Mouse (Mus musculus) midbrain, embryonic 14.5 days (tissue): Measurements from ENCODE around the gene Suclg2. TPM values are rescaled to one million over a fixed set of nuclear protein-coding genes. Genes with fewer than 3 reads are reported as not detected.

Experiments used
- ATAC-seq: fragments of 200-750 bp; cut with Nextera tagmentation; 2 replicates; pipeline ENCODE4 v1.8.0; 2017; ENCODE audit warnings: moderate number of reproducible peaks, moderate library complexity; ENCODE audit not compliant: low FRiP score, low TSS enrichment
- DNase-seq: peaks from one replicate; pipeline ENCODE4 v3.0.0-alpha.2; 2015
- H3K27ac ChIP-seq: fragments of 300-500 bp; sonication (generic); replicated peaks from 2 replicates; pipeline ENCODE4 v1.5.1; 2014; ENCODE audit warnings: mild to moderate bottlenecking, low read depth, low read length, moderate library complexity
- H3K27me3 ChIP-seq: fragments of 300-500 bp; sonication (generic); 2 replicates; pipeline ENCODE4 v1.6.1; 2014; ENCODE audit warnings: low read length, control low read depth, mixed read lengths; ENCODE audit not compliant: control insufficient read depth, insufficient read depth
- H3K36me3 ChIP-seq: fragments of 300-500 bp; sonication (generic); 2 replicates; pipeline ENCODE4 v1.6.1; 2014; ENCODE audit warnings: low read length, control low read depth; ENCODE audit not compliant: control insufficient read depth, insufficient read depth
- H3K4me1 ChIP-seq: fragments of 300-500 bp; sonication (generic); 2 replicates; pipeline ENCODE4 v1.6.1; 2014; ENCODE audit warnings: mild to moderate bottlenecking, antibody characterized with exemption, low read length, control low read depth; ENCODE audit not compliant: control insufficient read depth, insufficient read depth
- H3K4me2 ChIP-seq: fragments of 300-500 bp; sonication (generic); 2 replicates; pipeline ENCODE4 v1.6.1; 2014; ENCODE audit warnings: mild to moderate bottlenecking, low read length, moderate library complexity
- H3K4me3 ChIP-seq: fragments of 300-500 bp; sonication (generic); replicated peaks from 2 replicates; pipeline ENCODE4 v1.5.1; 2014; ENCODE audit warnings: low read depth, low read length
- H3K9ac ChIP-seq: fragments of 300-500 bp; sonication (generic); replicated peaks from 2 replicates; pipeline ENCODE4 v1.6.1; 2014; ENCODE audit warnings: mild to moderate bottlenecking, low read length, moderate library complexity
- H3K9me3 ChIP-seq: fragments of 300-500 bp; sonication (generic); 2 replicates; pipeline ENCODE4 v1.6.1; 2016; ENCODE audit warnings: low read length, control low read depth, mixed read lengths; ENCODE audit not compliant: control insufficient read depth
- WGBS: fragments of 180-500 bp; shearing (Covaris S2); extraction: QIAGEN DNeasy Blood & Tissue Kit; methylation state at CpG from one replicate; pipeline ENCODE4 v1.1.7; 2014; 5-methylcytosine and 5-hydroxymethylcytosine counted together
- polyA plus RNA-seq: library from polyadenylated mRNA; unstranded; fragments of >200 nt; fragmentation: Nextera tagmentation; extraction: Ambion mirVana; gene quantifications from 2 replicates; pipeline ENCODE4 v1.2.1, GENCODE M21; 2014

Suclg2 gene
- polyA plus RNA-seq, 1 experiment from 2014 or later, result 15.8 TPM

DNA sequence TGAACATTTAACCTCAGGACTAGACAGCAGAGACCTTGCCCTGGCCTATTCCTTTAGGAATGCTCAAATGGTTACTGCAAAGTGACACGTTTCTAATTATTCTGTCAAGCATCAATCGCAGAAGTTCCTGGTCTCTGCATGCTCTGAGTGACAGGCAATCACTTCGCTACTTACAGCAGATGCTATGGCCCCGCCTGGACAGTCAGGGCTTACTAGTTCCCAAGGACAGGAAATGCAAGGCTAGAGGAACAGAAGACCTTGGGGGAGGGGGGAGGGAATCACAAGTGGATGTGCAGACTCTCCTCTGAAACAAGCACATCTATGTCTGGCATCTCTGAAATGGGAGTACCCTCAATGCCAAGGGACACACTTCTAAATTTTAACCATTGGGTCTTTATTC, 167.6 kb downstream of the Suclg2 start:
- no peaks in the 10 kb centered on the region for H3K9me3 ChIP-seq
- H3K9ac ChIP-seq, result no peak overlapping the region
- H3K4me1 ChIP-seq, result peaks cover 10% of the 10 kb centered on the region
- DNase-seq (no peak), ATAC-seq (no peak)
- H3K4me2 ChIP-seq, result no peak overlapping the region
- H3K36me3 ChIP-seq, result no peaks in the 10 kb centered on the region
- no peak overlapping the region for H3K4me3 ChIP-seq
- H3K27ac ChIP-seq, result no peak overlapping the region
- 59% methylated on average over 4 of the region's 4 CpGs for WGBS
- peaks cover 13% of the 10 kb centered on the region; the same call in 1 of the 2 replicates for H3K27me3 ChIP-seq

DNA sequence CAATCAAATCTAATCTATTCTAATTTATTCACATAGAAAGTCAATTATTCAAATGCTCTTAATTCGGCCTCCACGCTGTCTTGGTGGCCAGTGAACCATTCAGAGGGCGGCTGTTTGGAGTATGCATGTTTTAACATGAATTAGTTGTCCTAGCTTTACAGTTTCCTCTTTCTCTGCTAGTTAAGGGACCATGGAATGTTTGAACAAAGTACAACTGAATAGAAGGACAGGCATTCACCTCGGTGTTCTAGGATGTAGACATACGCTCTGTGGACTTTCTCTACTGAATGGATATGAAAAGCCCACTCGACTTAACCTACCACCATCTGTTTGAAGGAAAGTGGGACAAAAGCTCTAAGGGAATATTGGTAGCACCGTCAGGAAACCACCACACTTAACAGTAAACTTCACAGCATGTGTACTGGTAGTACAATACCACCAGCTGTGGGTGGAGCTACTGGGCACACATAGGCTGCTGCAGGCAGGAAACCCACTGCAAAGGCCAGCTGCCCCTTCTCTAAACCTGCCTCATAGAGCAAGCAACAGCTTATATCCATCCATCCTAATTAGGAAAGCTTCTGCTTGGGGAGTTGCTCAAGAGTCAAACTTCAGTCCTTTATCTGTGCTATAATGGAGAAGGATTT, 172.3 kb downstream of the Suclg2 start:
- Histone ChIP-seq H3K4me3 (no peak overlapping the region), H3K27ac (no peak overlapping the region), H3K9ac (no peak overlapping the region), H3K36me3 (no peaks in the 10 kb centered on the region), H3K4me2 (no peak overlapping the region), H3K4me1 (peaks cover 10% of the 10 kb centered on the region), H3K9me3 (no peaks in the 10 kb centered on the region), H3K27me3 (peaks cover 7% of the 10 kb centered on the region; the same call in 1 of the 2 replicates)
- DNase-seq, result peak; percentile 31
- WGBS, result 35% methylated on average over 7 of the region's 7 CpGs
- 0 out of 2 replicates have a peak, but pooled peaks have one; percentile 40 for ATAC-seq

DNA sequence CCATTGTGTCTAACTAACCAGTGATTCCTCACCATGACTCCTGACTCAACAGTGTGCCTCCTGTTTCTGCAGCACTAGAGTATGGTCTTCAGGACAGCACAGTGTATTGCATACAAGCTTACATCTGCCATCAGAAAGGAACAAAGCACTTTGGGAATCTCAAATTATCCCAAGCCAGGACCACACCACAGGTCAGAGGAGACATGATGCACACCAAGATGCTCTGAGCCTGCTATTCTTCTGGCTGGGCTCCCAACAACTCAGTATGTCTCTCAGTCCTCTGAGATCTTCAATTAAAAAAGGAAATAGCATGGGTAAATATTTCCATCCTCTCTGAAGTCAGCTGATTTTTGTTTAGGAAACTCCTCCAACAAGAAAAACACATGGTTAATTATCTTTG, 172.9 kb downstream of the Suclg2 start:
- no peak overlapping the region for H3K9ac ChIP-seq
- H3K27ac ChIP-seq, result no peak overlapping the region
- no peak for DNase-seq
- H3K4me1 ChIP-seq, result peaks cover 6% of the 10 kb centered on the region
- peaks cover 7% of the 10 kb centered on the region; the same call in 1 of the 2 replicates for H3K27me3 ChIP-seq
- no peaks in the 10 kb centered on the region for H3K9me3 ChIP-seq
- no peaks in the 10 kb centered on the region for H3K36me3 ChIP-seq
- no peak for ATAC-seq
- H3K4me3 ChIP-seq, result no peak overlapping the region
- H3K4me2 ChIP-seq, result no peak overlapping the region

DNA sequence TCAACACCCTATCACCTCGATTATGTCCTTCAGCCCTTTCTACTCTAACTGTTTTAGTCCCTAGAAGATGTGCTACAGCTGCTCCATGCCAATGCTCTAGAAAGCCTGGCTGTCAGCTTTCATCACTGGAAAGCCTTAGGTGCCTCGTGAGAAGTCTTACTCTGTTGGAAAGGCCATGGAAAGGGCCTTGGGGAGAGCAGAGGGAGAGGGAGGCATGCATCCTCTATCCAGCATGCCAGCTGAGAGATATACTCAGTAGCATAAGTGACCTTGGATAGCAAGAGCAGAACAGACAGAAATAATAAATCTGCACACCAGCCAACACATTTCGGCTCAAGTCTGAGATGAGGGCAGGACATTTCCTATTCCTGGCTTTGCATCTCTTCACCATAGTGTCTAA, 173.3 kb downstream of the Suclg2 start:
- peaks cover 7% of the 10 kb centered on the region; the same call in 1 of the 2 replicates for H3K27me3 ChIP-seq
- no peak overlapping the region for H3K27ac ChIP-seq
- ATAC-seq, result no peak
- no peaks in the 10 kb centered on the region for H3K9me3 ChIP-seq
- H3K4me2 ChIP-seq, result no peak overlapping the region
- no peak overlapping the region for H3K4me3 ChIP-seq
- 71% methylated on average over 3 of the region's 3 CpGs for WGBS
- peaks cover 6% of the 10 kb centered on the region for H3K4me1 ChIP-seq
- no peak overlapping the region for H3K9ac ChIP-seq
- H3K36me3 ChIP-seq, result no peaks in the 10 kb centered on the region
- no peak for DNase-seq

DNA sequence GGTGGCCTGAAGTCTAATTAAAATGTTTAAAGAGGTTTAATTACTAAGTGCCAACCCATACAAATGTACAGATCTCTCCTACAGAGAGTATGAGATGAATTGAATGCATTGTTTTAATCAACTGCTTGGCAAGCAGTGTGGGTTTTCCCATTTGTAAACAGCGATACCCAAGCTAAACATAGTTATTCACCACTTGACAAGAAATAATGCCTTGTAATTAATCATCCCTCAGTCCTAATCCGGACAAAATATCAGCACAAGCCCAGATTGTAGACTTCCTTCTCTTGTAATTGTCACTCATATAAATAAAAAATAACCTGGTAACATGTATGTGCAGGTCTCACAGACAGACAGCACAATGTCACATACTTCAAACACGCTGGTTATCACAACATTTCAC, 183.4 kb downstream of the Suclg2 start:
- ATAC-seq (no peak), DNase-seq (no peak)
- 90% methylated on average over 3 of the region's 3 CpGs for WGBS

DNA sequence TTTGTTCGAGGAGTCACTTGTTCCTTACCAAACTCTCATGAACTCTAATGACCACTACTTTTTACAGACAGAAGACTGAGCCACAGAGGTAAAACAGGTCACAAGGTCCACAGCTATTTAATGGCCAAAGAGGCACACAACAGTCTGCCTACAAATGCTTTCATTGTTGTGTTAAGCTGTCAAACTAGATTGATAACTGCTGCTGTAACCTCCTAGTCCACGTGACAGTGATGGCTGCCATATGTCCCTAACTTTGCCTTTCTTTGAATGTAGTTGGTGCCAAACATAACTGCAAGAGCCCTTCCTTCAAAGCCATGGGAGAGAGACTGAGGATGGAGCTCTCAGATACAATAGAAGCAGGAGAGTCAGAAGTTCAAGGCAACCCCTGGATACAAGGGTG, 198.8 kb downstream of the Suclg2 start:
- 84% methylated on average over 2 of the region's 2 CpGs for WGBS
- Histone ChIP-seq H3K4me3 (no peak overlapping the region), H3K27ac (no peak overlapping the region), H3K4me2 (no peak overlapping the region), H3K36me3 (no peaks in the 10 kb centered on the region), H3K9me3 (no peaks in the 10 kb centered on the region), H3K9ac (no peak overlapping the region), H3K27me3 (no peaks in the 10 kb centered on the region), H3K4me1 (no peaks in the 10 kb centered on the region)
- ATAC-seq (no peak), DNase-seq (no peak)

More for the DNA sequence above, 183.4 kb downstream of the Suclg2 start:
- Histone ChIP-seq H3K9me3 (no peaks in the 10 kb centered on the region), H3K27ac (no peak overlapping the region), H3K4me1 (no peaks in the 10 kb centered on the region), H3K27me3 (no peaks in the 10 kb centered on the region), H3K36me3 (no peaks in the 10 kb centered on the region), H3K4me3 (no peak overlapping the region), H3K9ac (no peak overlapping the region), H3K4me2 (no peak overlapping the region)

DNA sequence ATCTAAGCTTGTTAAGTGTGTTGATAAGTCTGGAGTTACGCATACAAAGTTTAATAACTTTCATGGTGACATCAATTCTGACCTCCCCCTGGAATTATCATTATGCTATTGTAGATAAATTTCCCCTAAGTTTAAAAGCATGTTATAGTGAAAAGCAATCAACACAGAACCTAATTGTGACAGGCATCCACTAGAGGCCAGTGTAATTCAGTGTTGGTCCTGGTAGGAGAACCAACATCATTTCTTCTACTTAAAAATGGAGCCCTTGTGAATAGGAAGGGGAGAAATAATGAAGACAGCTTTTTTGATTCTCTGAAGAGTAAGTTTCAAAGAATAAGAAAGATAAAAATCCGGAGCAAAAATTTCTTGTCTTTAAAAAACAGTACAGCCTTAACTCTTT, 200.2 kb downstream of the Suclg2 start:
- Histone ChIP-seq H3K36me3 (no peaks in the 10 kb centered on the region), H3K9me3 (no peaks in the 10 kb centered on the region), H3K4me3 (no peak overlapping the region), H3K4me2 (no peak overlapping the region), H3K27ac (no peak overlapping the region), H3K27me3 (no peaks in the 10 kb centered on the region), H3K4me1 (no peaks in the 10 kb centered on the region), H3K9ac (no peak overlapping the region)
- ATAC-seq, result no peak
- DNase-seq, result peak; percentile 50
- 85% methylated on average over 2 of the region's 2 CpGs for WGBS

DNA sequence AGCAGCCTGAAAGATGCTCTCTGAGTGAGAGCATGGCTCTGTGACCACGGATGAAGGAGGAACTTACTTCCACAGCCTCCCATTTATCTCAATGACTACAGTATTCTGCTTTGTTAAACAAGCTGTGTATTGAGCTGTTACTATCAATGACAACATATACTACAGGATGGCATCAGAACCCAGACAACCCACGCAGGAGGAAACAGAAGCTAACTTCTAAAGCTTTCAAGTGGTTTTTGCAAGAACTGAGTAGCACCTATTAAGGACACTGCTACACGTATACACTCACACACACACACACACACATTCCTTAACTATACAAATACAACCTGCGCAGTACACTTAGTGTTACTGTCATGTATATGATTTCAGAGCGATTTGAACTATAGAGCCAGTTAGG, 202.9 kb downstream of the Suclg2 start:
- Histone ChIP-seq H3K4me1 (no peaks in the 10 kb centered on the region), H3K4me2 (no peak overlapping the region), H3K9me3 (no peaks in the 10 kb centered on the region), H3K27ac (no peak overlapping the region), H3K9ac (no peak overlapping the region), H3K36me3 (no peaks in the 10 kb centered on the region), H3K4me3 (no peak overlapping the region), H3K27me3 (no peaks in the 10 kb centered on the region)
- ATAC-seq (no peak), DNase-seq (no peak)
- WGBS, result 86% methylated on average over 5 of the region's 5 CpGs

DNA sequence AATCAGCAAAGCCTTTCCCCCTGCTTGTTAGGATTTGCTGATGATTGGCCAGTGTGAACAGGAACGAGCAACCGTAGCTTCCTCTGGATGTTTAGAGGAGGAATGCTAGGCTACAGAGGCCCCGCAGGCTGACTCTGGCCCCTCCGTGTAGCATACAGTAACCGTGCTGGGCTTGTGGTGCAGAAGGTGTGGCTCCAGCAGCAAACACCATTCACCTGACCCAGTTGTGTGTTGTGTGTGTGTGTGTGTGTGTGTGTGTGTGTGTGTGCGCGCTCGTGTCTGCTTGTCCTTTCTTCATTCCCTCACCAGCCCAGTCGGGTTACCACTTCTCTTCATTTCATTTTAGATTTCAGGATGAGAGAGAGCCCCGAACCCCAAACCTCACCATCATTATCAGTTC, 203.9 kb downstream of the Suclg2 start:
- WGBS, result 88% methylated on average over 10 of the region's 10 CpGs
- no peaks in the 10 kb centered on the region for H3K27me3 ChIP-seq
- H3K9me3 ChIP-seq, result no peaks in the 10 kb centered on the region
- H3K4me1 ChIP-seq, result no peaks in the 10 kb centered on the region
- H3K4me2 ChIP-seq, result no peak overlapping the region
- DNase-seq (no peak), ATAC-seq (no peak)
- H3K36me3 ChIP-seq, result no peaks in the 10 kb centered on the region
- no peak overlapping the region for H3K9ac ChIP-seq
- H3K4me3 ChIP-seq, result no peak overlapping the region
- H3K27ac ChIP-seq, result no peak overlapping the region
